Mouse (Mus musculus) retina, adult 2 months (tissue): Measurements from ENCODE around the gene Nup85.

Experiments
- DNase-seq: peaks from one replicate; pipeline ENCODE4 v3.0.0-alpha.2; 2012; ENCODE audit warnings: low read depth, low spot score

Nup85 gene

DNA sequence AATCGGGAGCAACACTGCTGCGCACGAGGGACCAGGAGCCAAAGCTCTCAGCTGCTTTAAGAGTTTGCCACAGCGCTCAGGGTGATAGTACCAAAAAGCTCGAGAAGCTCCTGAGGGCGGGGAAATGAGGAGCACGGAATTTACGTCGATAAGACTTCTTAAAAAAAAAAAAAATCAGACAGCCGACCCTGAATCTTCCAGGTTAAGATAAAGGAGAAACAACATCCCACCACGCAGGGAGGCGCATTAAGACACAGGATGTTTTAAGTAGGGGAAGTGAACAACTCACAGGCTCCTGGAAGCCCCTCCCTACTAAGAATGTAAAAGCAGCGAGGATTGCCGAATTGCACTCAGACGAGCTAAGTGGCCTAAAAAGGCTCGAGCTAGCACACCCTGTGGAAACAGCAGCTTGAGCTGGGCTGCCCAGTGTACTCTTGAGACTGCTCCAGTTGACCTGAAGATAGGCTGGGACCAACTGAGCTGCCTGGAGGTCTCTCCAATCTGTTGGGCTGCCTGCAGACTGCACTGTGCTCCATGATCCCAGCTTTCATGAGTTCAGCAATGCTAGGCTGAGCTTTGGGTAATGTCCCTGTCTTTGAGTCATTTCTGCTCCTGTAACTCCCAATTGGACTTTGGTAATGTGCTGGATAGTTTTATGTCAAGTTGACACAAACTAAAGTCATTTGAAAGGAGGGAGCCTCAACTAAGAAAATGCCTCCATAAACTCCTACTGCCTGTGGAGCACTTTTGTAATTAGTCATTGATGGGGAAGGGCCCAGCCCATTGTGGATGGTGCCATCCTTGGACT is 49.1 kb downstream of the Nup85 start:
- DNase-seq, result no peak

DNA sequence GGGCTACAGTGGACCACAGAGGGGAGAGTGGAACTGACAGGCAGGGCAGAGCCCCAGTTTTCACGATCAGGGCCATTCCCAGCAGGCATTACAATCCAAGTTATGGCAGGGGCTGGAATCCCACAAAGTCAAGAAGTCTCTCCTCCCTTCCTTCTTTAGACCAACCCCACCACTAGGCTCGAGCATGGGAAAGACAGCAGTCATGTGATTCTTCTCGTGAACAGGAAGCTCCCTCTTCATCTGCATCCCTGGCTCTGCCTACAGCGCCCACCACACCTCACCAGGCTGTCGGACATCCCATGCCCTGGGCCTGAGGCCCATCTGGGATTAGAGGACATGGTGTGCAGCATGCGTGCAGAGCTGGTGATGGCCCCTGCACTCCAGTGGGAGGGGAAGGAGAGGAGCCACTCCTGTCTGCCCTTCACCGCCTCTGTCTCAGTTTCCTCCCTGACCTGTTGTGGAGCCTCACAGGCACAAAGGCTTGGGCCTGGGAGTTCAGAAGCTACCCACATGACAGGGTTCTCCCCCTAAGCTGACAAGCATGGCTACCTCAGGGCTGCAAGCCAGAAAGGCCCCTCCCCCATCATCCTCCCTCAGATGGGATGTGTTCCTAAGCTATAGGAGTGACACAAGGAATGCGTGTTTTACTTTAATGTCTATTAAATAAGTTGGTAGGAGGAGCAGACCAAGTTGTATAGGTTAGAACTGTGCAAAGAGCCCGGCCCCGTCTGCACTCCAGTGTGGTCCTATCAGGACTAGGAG is 50.3 kb downstream of the Nup85 start:
- no peak for DNase-seq

DNA sequence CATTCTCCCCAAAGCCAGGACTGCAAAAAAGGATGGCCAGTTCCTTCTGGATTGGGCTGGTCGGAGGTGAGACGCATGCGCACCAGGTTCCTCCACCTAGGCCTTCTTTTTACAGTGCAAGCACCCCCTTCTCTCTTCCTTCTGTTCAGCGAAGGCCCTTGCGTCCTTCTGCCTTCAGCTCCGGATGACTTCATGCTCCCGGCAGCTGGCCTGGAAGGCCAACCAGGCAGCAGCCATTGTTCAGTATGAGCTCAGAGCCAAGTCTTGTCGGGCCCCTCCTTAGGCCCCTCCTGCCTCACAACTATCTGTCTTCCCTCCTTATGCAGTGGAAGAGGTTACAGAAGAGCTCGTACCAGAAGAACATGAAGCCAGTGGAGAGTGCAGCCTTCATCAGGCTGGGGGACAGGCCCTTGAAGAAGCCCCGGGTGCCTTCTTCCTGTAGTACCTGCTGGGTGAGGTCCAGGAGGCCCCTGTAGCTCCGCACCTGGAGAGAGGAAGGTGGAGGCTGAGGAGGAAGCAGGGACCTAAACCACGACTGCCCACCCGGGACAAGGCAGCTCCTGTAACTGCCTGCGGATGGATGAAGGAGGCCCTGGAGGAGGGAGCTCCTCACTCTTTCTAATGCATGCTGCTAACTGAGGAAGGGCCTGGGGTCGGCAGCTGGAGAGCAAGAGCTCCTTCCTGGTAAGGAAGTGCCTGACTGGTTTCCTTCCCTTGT is 51.0 kb downstream of the Nup85 start:
- no peak for DNase-seq

GRCm38 (mm10) chr11:115615875-115616274 is 51.6 kb downstream of the Nup85 start:
- DNase-seq, result no peak

DNA sequence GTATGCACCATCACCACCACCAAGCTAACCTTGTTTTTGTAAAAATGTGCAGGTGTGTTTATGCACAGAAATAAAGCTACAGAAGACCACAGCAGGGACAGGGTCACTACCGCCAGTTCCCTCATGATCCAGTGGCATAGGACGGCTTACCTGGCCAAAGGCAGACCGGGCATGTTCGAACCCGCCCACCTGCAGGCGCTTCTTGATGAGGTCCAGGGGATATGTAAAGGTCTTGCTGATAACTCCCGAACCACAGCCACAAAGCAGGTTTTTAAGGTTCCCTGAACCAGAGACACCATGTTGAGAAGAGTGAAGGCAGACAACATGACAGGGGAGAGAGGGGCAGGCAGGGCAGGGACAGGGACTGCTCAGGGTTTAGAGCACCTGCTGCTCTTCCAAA is 52.1 kb downstream of the Nup85 start:
- DNase-seq, result no peak

- DNase-seq, result no peak
Measured at GRCm38 (mm10) chr11:115616893-115617292, 52.7 kb downstream of the Nup85 start.

GRCm38 (mm10) chr11:115618001-115618400 is 53.8 kb downstream of the Nup85 start:
- DNase-seq, result no peak

DNA sequence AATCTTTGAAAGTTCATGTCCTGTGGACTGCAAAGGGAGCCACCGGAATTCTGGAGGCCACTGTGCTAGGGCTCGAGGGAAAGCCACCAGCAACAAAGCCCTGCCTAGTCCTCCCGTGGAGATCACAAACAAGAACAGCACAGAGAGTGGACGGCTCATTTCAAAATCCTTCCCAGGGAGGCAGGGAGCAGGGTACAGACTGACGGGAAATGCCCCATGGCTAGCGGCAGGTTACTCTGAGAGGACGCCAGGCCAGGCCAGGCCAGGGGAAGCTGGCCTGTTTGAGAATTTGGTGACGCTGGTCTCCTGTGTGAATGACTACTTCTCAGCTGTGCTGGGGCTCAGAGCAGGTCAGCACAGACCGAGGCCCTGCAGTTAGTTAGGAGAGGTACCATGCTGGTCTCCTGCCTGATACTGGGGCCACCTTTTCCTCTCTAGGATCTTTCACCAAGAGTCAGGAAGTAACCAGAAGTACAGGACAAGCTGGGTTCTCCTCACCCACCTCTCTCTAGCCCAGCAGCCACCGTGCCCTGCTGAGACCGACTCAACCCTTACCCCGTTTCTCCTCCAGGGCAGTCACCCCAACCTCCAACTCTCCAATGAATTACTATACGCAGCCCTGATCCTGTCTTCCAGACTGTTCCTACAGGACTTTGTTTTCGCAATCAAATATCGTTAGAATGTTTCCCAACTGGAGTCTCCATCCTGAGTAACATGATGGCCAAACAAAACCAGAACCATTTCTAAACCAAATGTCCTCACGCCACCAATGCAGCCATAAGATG is 54.7 kb downstream of the Nup85 start:
- no peak for DNase-seq

DNA sequence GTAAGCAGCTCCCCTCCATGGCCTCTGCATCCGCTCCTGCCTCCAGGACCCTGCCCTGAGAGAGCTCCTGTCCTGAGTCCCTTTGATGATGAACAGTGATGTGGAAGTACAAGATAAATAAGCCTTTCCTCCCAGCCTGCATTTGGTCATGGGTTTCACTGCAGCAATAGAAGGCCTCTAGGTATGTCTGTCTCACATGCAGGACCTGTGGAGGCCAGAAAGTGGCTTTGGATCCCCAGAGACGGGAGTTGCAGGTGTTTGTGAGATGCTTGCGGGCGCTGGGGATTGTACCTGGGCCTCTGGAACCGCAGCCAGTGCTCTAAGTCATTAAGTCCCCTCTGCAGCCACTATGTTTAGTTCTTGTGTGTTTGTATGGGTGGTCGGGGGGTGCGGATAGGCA is 55.7 kb downstream of the Nup85 start:
- DNase-seq, result no peak

DNA sequence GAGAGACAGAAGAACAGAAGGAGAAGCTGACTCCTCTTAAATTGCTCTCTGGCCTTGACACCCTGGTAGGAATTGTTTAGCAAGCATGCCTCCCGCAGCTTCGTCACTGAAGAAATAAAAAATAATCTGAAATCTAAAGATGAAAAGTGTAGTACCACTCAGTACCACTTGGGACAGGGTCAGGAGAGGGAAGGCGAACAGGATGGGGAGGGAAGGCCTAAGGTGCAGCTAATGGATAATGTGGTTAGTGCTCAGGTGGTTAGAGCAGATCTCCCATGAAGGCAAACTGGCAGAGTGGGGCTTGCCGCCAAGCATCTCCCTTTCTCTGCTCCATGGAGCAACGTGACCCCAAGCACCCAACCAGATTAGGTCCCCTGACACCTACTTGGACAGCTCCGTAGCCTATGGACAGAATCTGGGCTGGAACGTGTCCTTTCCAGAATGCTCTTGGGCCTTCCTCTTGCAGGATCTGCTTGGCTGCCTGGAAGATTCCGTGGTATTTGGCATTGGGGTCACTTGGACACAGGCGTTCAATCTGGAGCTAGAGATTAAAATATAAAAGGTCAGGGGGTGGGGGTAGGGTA is 59.3 kb downstream of the Nup85 start:
- no peak for DNase-seq

DNA sequence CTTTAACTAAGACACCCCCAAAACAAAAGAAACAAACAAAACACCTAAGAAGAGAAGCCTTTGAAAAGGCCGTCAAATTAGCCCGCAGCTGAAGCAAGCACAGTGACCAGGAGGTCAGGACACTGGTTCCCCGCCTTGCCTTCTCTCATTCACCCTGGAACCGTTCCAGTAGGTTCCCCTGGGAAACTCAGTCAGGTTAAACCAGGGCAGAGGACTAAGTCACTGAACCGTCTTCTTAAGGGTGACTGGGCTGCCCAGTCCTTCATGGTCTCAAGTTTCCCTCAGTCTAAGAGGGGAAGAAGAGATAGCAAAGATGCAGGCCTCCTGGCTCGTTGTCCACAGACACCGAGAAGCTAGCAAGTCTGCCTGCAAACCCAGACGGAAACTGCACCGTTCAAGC is 61.6 kb downstream of the Nup85 start:
- DNase-seq, result no peak

- DNase-seq, result no peak
Measured at GRCm38 (mm10) chr11:115626824-115627616, 62.8 kb downstream of the Nup85 start.

GRCm38 (mm10) chr11:115627705-115628464 is 63.7 kb downstream of the Nup85 start, which contains the start of gene Slc25a19:
Slc25a19 (minus strand) TSS chr11:115628295.
- peak; percentile 99 for DNase-seq

DNA sequence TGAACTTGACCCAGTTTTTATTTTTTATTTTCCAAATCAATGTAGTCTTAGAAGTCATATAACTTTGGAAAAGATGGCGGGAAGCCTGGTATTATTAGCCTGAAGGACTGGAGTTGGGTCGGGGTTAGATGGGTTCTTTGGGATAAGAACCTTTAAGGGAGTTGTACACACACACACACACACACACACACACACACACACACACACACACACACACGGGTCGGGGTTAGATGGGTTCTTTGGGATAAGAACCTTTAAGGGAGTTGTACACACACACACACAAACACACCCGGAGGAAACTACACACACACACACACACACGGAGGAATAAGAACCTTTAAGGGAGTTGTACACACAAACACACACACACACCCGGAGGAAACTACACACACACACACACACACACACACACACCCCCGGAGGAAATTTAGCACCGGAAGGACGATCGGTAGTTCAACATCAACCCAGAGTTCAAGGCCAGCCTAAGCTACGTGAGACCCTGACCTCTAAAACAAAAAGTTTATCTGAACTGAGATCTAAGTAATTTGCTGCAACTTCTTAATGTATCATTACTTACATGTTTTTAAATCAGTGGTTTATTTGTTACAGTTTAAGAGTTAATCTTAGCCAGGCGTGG is 64.3 kb downstream of the Nup85 start:
- no peak for DNase-seq

- no peak for DNase-seq
Measured at GRCm38 (mm10) chr11:115629734-115630531, 65.7 kb downstream of the Nup85 start.

- DNase-seq, result no peak
Measured at GRCm38 (mm10) chr11:115630532-115631504, 66.6 kb downstream of the Nup85 start.

DNA sequence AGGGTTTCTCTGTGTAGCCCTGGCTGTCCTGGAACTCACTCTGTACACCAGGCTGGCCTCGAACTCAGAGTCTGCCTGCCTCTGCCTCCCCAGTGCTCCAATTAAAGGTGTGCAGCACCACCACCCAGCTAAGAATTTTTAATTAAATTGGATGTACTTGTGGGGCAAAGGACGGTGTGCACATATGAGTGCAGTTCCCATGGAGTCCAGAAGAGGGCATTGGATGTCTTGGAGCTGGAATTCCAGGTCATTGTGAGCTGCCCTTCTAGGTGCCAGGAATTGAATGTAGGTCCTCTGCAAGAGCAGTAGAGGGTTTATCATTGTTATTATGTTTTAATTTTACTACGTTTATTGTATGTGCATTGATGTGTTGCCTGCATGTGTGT is 67.3 kb downstream of the Nup85 start:
- DNase-seq, result no peak
